Mouse (Mus musculus) kidney, adult 2 months (tissue): Measurements from ENCODE around the gene Gls. TPM values are rescaled to one million over a fixed set of nuclear protein-coding genes. Genes with fewer than 3 reads are reported as not detected.

Source experiments
- DNase-seq: peaks from one replicate; pipeline ENCODE4 v3.0.0; 2021
- H3K27ac ChIP-seq: fragments of 200-500 bp; 2 replicates; pipeline ENCODE4 v1.5.1; 2012; ENCODE audit warnings: low read depth, low read length, control low read depth, inconsistent platforms; ENCODE audit not compliant: insufficient read depth
- H3K27me3 ChIP-seq: fragments of 200-500 bp; replicated peaks from 2 replicates; pipeline ENCODE4 v1.6.1; 2012; ENCODE audit warnings: mild to moderate bottlenecking, moderate library complexity, low read length, inconsistent platforms; ENCODE audit not compliant: control insufficient read depth, insufficient read depth
- H3K36me3 ChIP-seq: fragments of 200-500 bp; 2 replicates; pipeline ENCODE4 v1.6.1; 2012; ENCODE audit warnings: mild to moderate bottlenecking, moderate library complexity, low read length, inconsistent platforms; ENCODE audit not compliant: control insufficient read depth, insufficient read depth
- H3K4me1 ChIP-seq: fragments of 200-500 bp; 2 replicates; pipeline ENCODE4 v1.6.1; 2011; ENCODE audit warnings: low read length; ENCODE audit not compliant: control insufficient read depth, insufficient read depth
- H3K4me3 ChIP-seq: fragments of 200-500 bp; 2 replicates; pipeline ENCODE4 v1.5.1; 2011; ENCODE audit warnings: mild to moderate bottlenecking, low read depth, low read length, control low read depth; ENCODE audit not compliant: insufficient read depth
- CTCF ChIP-seq: fragments of 200-500 bp; conservative IDR thresholded peaks from 2 replicates; pipeline ENCODE4 v1.5.1; 2011; ENCODE audit warnings: low read depth, mild to moderate bottlenecking, control low read depth, low read length, moderate library complexity, mixed read lengths; ENCODE audit not compliant: insufficient read depth, insufficient read length
- POLR2A ChIP-seq: fragments of 200-500 bp; IDR thresholded peaks from one replicate; pipeline ENCODE4 v1.6.1; 2011; ENCODE audit warnings: low read depth, low read length, control low read depth
- WGBS: fragments of 180-500 bp; shearing (Covaris S2); methylation state at CpG from one replicate; pipeline ENCODE4 v1.1.7; 2018; 5-methylcytosine and 5-hydroxymethylcytosine counted together
- polyA plus RNA-seq: library from polyadenylated mRNA; depleted of rRNA; stranded (reverse); fragments of >200 nt; gene quantifications from 2 replicates; pipeline ENCODE4 v1.2.3, GENCODE M21; 2012

Gls gene
- polyA plus RNA-seq, 1 experiment: 62.9 TPM

GRCm38 (mm10) chr1:52269596-52269995, 36.6 kb upstream of the Gls start:
- no peak for DNase-seq
- Histone ChIP-seq H3K4me3 (no peak overlapping the region), H3K4me1 (no peaks in the 10 kb centered on the region; the same call in 1 of the 2 replicates), H3K27me3 (no peaks in the 10 kb centered on the region), H3K27ac (no peak overlapping the region), H3K36me3 (no peaks in the 10 kb centered on the region)
- no peak for TF ChIP-seq CTCF
- no peak for TF ChIP-seq POLR2A
- 65% methylated on average over 4 of the region's 4 CpGs for WGBS

- Histone ChIP-seq H3K27me3 (no peaks in the 10 kb centered on the region), H3K27ac (no peak overlapping the region), H3K36me3 (no peaks in the 10 kb centered on the region), H3K4me3 (no peak overlapping the region), H3K4me1 (no peaks in the 10 kb centered on the region; the same call in 1 of the 2 replicates)
- TF ChIP-seq CTCF (no peak), POLR2A (no peak)
- WGBS: 96% methylated on average over 6 of the region's 6 CpGs
- no peak for DNase-seq
Measured at GRCm38 (mm10) chr1:52268006-52268405, 35.0 kb upstream of the Gls start.

GRCm38 (mm10) chr1:52267606-52268005, 34.6 kb upstream of the Gls start:
- 47% methylated on average over 3 of the region's 3 CpGs for WGBS
- DNase-seq: peak; percentile 77
- H3K4me3 ChIP-seq: no peak overlapping the region
- H3K27ac ChIP-seq: no peak overlapping the region
- H3K4me1 ChIP-seq: no peaks in the 10 kb centered on the region; the same call in 1 of the 2 replicates
- TF ChIP-seq POLR2A (no peak), CTCF (no peak)
- H3K27me3 ChIP-seq: no peaks in the 10 kb centered on the region
- no peaks in the 10 kb centered on the region for H3K36me3 ChIP-seq

- H3K36me3 ChIP-seq: no peaks in the 10 kb centered on the region
- no peak overlapping the region for H3K27ac ChIP-seq
- no peak overlapping the region for H3K4me3 ChIP-seq
- WGBS: 50% methylated on average over 3 of the region's 3 CpGs
- DNase-seq: no peak
- no peaks in the 10 kb centered on the region; the same call in 1 of the 2 replicates for H3K4me1 ChIP-seq
- no peaks in the 10 kb centered on the region for H3K27me3 ChIP-seq
- TF ChIP-seq POLR2A (no peak), CTCF (no peak)
Measured at GRCm38 (mm10) chr1:52265886-52266516, 33.0 kb upstream of the Gls start.

- peaks cover 2% of the 10 kb centered on the region; the same call in 1 of the 2 replicates for H3K4me1 ChIP-seq
- peak; percentile 41 for DNase-seq
- H3K27ac ChIP-seq: no peak overlapping the region
- 41% methylated on average over 3 of the region's 3 CpGs for WGBS
- no peaks in the 10 kb centered on the region for H3K27me3 ChIP-seq
- TF ChIP-seq POLR2A: no peak
- no peak for TF ChIP-seq CTCF
- H3K36me3 ChIP-seq: no peaks in the 10 kb centered on the region
- H3K4me3 ChIP-seq: no peak overlapping the region
Measured at GRCm38 (mm10) chr1:52264290-52264689, 31.3 kb upstream of the Gls start.

- H3K36me3 ChIP-seq: no peaks in the 10 kb centered on the region
- no peak for DNase-seq
- H3K4me1 ChIP-seq: peaks cover 3% of the 10 kb centered on the region; the same call in 1 of the 2 replicates
- no peaks in the 10 kb centered on the region for H3K27me3 ChIP-seq
- no peak overlapping the region for H3K27ac ChIP-seq
- no peak overlapping the region for H3K4me3 ChIP-seq
- WGBS: 98% methylated on average over 4 of the region's 4 CpGs
- TF ChIP-seq CTCF (no peak), POLR2A (no peak)
Measured at GRCm38 (mm10) chr1:52260354-52261090, 27.5 kb upstream of the Gls start.
